Mouse (Mus musculus): ENCODE data around the gene Aanat. TPM values are rescaled to one million over a fixed set of nuclear protein-coding genes. Genes with fewer than 3 reads are reported as not detected.

Aanat gene
- polyA plus RNA-seq, 1 experiment from 2014 or later = 0.15 TPM

- H3K9me3 ChIP-seq (replicated peaks) = no peaks in the 10 kb centered on the region
- H3K27ac ChIP-seq = peak overlapping the region; percentile 93
- H3K27me3 ChIP-seq = no peaks in the 10 kb centered on the region
- H3K36me3 ChIP-seq = no peaks in the 10 kb centered on the region
- peak; percentile 21; the same call in 1 of the 2 replicates for ATAC-seq (ENCODE audit: low FRiP score)
- H3K4me3 ChIP-seq = peak overlapping the region; percentile 96
- peak overlapping the region; percentile 92 for H3K9ac ChIP-seq
- peaks cover 41% of the 10 kb centered on the region for H3K4me1 ChIP-seq
- 22% methylated on average over 10 of the region's 10 CpGs for WGBS
- H3K4me2 ChIP-seq (replicated peaks) = peak overlapping the region; percentile 54
Measured at GRCm38 (mm10) chr11:116580031-116580652, 6.1 kb upstream of the Aanat start.

DNA sequence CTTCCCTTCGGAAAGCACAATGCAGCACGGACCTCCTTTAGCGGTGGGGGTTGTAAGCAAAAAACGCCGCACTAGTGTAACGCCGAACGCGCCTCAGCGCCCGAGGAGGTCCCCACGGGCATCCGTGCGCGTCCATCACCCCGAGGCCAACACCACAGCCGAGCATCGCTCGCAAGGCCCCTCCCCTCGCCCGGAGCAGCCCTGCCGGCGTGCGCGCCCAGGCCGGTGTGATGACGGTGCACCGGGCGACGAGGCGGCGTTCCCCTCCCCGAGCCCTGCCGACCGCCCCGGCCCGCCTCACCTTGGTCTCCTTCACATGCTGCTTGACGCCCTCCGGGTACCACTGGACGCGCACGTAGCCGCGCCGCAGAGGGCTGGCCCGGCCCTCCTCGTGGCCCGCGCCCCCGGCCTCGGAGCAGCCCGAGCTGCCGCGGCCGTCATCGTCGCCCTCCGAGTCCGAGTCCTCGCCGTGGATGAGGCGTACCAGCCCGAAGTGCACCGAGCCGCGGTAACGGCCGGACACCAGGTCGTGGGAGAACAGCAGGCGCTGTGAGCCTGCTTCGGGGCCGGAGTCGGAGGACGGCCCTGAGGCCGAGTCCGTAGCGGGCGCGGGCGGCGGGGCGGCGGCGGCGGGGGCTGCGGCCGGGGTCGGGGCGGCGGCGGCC, 5.4 kb upstream of the Aanat start:
- Histone ChIP-seq H3K4me2 (replicated peaks) (peak overlapping the region; percentile 54), H3K27me3 (no peaks in the 10 kb centered on the region), H3K36me3 (no peaks in the 10 kb centered on the region), H3K4me3 (peak overlapping the region; percentile 96), H3K9me3 (replicated peaks) (no peaks in the 10 kb centered on the region), H3K27ac (peak overlapping the region; percentile 93), H3K4me1 (peaks cover 34% of the 10 kb centered on the region), H3K9ac (peak overlapping the region; percentile 92)
- under 1% methylated on average over 86 of the region's 91 CpGs for WGBS
- peak; percentile 78 for ATAC-seq (ENCODE audit: low FRiP score)

- 2% methylated on average over 41 of the region's 51 CpGs for WGBS
- Histone ChIP-seq H3K4me1 (peaks cover 29% of the 10 kb centered on the region), H3K36me3 (no peaks in the 10 kb centered on the region)
Measured at GRCm38 (mm10) chr11:116581376-116581814, 4.8 kb upstream of the Aanat start, which contains the start of gene Ube2o. Gene Ube2o, minus strand, starts transcription at chr11:116581447.

GRCm38 (mm10) chr11:116585682-116586081, 550 bp upstream of the Aanat start:
- peaks cover 24% of the 10 kb centered on the region for H3K4me1 ChIP-seq
- no peak overlapping the region for H3K4me2 ChIP-seq (replicated peaks)
- no peak overlapping the region for H3K4me3 ChIP-seq
- no peak for ATAC-seq (ENCODE audit: low FRiP score)
- H3K27me3 ChIP-seq = peaks cover 8% of the 10 kb centered on the region; the same call in 1 of the 2 replicates
- no peaks in the 10 kb centered on the region for H3K36me3 ChIP-seq
- no peak overlapping the region for H3K9ac ChIP-seq
- 86% methylated on average over 6 of the region's 6 CpGs for WGBS
- no peak overlapping the region for H3K27ac ChIP-seq
- no peaks in the 10 kb centered on the region for H3K9me3 ChIP-seq (replicated peaks)

More at GRCm38 (mm10) chr11:116581376-116581814, 4.8 kb upstream of the Aanat start, which contains the start of gene Ube2o:
- H3K4me2 ChIP-seq (replicated peaks) = peak within 1 kb of the TSS; percentile 54
- H3K4me3 ChIP-seq = peak within 1 kb of the TSS; percentile 96
- peak; percentile 85 for ATAC-seq (ENCODE audit: low FRiP score)
- H3K27ac ChIP-seq = peak within 1 kb of the TSS; percentile 93
- peak within 1 kb of the TSS; percentile 92 for H3K9ac ChIP-seq
- no peaks in the 10 kb centered on the region for H3K27me3 ChIP-seq
- no peaks in the 10 kb centered on the region for H3K9me3 ChIP-seq (replicated peaks)

- Histone ChIP-seq H3K4me1 (peaks cover 24% of the 10 kb centered on the region), H3K36me3 (no peaks in the 10 kb centered on the region), H3K27ac (no peak overlapping the region), H3K4me3 (no peak overlapping the region), H3K27me3 (peaks cover 8% of the 10 kb centered on the region; the same call in 1 of the 2 replicates), H3K9ac (no peak overlapping the region), H3K9me3 (replicated peaks) (no peaks in the 10 kb centered on the region), H3K4me2 (replicated peaks) (peak overlapping the region; percentile 35)
- WGBS = 23% methylated on average over 23 of the region's 23 CpGs
- 0 out of 2 replicates have a peak, but pooled peaks have one; percentile 27 for ATAC-seq (ENCODE audit: low FRiP score)
Measured at GRCm38 (mm10) chr11:116586801-116587631, 784 bp downstream of the Aanat start.

DNA sequence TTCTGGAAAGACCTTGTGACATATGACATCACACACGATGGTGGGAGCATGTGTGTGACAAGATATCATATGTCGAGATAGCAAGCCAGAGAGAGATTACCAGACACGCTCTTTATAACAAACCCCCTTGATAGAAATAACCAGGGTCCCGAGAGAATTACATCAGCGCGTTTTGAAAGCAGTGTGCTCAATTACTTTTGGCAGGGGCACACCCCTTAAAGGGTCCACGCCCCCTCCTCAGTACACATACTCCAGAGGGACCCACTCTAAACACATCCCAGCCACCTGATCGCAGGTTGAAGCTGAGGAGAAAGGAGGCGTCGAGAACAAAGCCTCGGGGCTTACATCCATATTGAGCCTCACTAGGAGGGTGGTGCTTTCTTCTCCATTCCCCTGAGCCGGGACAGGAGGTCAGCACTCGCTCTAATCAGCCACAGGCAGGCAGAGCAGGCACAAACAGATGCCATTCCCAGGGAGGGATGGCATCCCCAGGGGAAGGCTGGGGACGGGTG, 2.8 kb downstream of the Aanat start:
- Histone ChIP-seq H3K27me3 (peaks cover 8% of the 10 kb centered on the region; the same call in 1 of the 2 replicates), H3K27ac (0 out of 2 replicates have a peak overlapping the region, but pooled peaks have one; percentile 32), H3K36me3 (no peaks in the 10 kb centered on the region), H3K4me1 (peaks cover 34% of the 10 kb centered on the region), H3K4me3 (no peak overlapping the region), H3K9ac (0 out of 2 replicates have a peak overlapping the region, but pooled peaks have one; percentile 15), H3K4me2 (replicated peaks) (peak overlapping the region; percentile 15; the same call in 1 of the 2 replicates), H3K9me3 (replicated peaks) (no peaks in the 10 kb centered on the region)
- ATAC-seq (ENCODE audit: low FRiP score) = peak; percentile 33; the same call in 1 of the 2 replicates
- 28% methylated on average over 14 of the region's 14 CpGs for WGBS

DNA sequence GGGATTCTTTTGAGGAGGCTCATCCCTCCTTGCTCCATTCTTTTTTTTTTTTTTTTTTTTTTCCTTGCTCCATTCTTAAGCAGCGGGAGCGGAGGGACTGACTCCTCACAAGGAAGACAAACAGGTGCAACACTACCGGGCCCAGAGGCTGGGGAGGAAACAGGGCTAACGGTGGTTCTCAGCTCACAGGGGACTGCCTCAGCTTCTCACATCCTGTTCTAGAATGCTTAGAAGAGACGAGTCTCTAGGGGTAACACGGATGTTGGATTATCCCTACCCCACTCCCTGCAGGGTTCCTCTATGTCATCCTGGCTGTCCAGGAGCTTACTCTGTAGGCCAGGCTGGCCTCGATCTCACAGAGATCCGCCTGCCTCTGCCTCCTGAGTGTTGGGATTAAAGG, 3.3 kb downstream of the Aanat start:
- WGBS = 54% methylated on average over 8 of the region's 8 CpGs
- Histone ChIP-seq H3K4me1 (peaks cover 34% of the 10 kb centered on the region), H3K36me3 (no peaks in the 10 kb centered on the region), H3K4me2 (replicated peaks) (no peak overlapping the region), H3K9me3 (replicated peaks) (no peaks in the 10 kb centered on the region), H3K9ac (no peak overlapping the region), H3K4me3 (no peak overlapping the region), H3K27ac (no peak overlapping the region), H3K27me3 (peaks cover 8% of the 10 kb centered on the region; the same call in 1 of the 2 replicates)
- ATAC-seq (ENCODE audit: low FRiP score) = no peak

GRCm38 (mm10) chr11:116591621-116592020, 5.4 kb downstream of the Aanat start:
- H3K27me3 ChIP-seq = peaks cover 8% of the 10 kb centered on the region; the same call in 1 of the 2 replicates
- H3K4me2 ChIP-seq (replicated peaks) = no peak overlapping the region
- no peak for ATAC-seq (ENCODE audit: low FRiP score)
- no peak overlapping the region for H3K4me3 ChIP-seq
- peaks cover 31% of the 10 kb centered on the region for H3K4me1 ChIP-seq
- H3K27ac ChIP-seq = no peak overlapping the region
- H3K36me3 ChIP-seq = no peaks in the 10 kb centered on the region
- no peak overlapping the region for H3K9ac ChIP-seq
- WGBS = 92% methylated on average over 4 of the region's 4 CpGs
- H3K9me3 ChIP-seq (replicated peaks) = no peaks in the 10 kb centered on the region

DNA sequence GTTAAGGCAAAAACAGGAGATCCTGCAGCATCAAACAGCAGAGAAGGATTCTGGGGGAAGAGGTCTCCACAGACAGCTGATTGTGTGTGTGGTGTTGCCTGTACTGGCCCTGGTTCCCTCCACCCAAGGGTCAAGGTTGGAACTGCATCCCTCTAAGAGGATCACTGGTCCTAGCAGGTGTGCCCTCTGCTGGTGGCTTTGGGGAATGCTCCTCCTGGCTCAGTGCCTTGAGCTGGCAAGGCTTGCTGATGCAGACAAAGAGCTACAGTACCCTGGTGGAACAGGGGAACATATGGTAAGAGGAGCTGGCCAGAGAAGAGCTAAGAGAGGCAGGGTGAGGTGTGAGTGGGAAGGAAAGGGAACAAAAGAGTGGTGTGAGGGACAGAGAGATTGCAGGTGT, 6.2 kb downstream of the Aanat start:
- H3K4me1 ChIP-seq = peaks cover 23% of the 10 kb centered on the region
- peak overlapping the region; percentile 68 for H3K27ac ChIP-seq
- H3K9ac ChIP-seq = peak overlapping the region; percentile 35; the same call in 1 of the 2 replicates
- H3K9me3 ChIP-seq (replicated peaks) = no peaks in the 10 kb centered on the region
- no peak overlapping the region for H3K4me2 ChIP-seq (replicated peaks)
- H3K36me3 ChIP-seq = no peaks in the 10 kb centered on the region
- ATAC-seq (ENCODE audit: low FRiP score) = peak; percentile 72
- H3K4me3 ChIP-seq = no peak overlapping the region
- H3K27me3 ChIP-seq = peaks cover 1% of the 10 kb centered on the region; the same call in 1 of the 2 replicates

DNA sequence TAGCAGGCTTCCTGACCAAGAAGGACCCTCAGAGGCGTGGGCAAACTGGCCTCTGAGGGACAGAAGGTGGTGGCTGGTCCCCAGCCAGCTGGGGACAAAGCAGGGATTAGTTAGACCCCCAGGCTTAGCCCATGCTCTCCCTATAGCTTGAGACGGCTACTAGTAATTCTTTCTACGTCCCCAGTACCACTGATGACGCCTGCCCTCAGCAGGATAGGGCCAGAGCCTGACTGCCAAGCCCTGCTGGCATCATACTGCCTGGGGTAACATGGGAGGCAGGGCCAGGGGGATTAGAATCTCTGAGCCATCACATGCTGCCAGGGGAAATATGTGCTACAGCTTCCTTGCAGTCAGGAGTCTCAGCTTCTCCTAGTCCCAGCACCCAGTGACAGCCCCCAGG, 7.1 kb downstream of the Aanat start:
- Histone ChIP-seq H3K4me1 (peaks cover 22% of the 10 kb centered on the region), H3K9ac (no peak overlapping the region), H3K9me3 (replicated peaks) (no peaks in the 10 kb centered on the region), H3K4me3 (no peak overlapping the region), H3K27ac (peak overlapping the region; percentile 68; the same call in 1 of the 2 replicates), H3K27me3 (no peaks in the 10 kb centered on the region; the same call in 1 of the 2 replicates), H3K4me2 (replicated peaks) (no peak overlapping the region), H3K36me3 (no peaks in the 10 kb centered on the region)
- no peak for ATAC-seq (ENCODE audit: low FRiP score)
- WGBS = 64% methylated on average over 4 of the region's 4 CpGs

DNA sequence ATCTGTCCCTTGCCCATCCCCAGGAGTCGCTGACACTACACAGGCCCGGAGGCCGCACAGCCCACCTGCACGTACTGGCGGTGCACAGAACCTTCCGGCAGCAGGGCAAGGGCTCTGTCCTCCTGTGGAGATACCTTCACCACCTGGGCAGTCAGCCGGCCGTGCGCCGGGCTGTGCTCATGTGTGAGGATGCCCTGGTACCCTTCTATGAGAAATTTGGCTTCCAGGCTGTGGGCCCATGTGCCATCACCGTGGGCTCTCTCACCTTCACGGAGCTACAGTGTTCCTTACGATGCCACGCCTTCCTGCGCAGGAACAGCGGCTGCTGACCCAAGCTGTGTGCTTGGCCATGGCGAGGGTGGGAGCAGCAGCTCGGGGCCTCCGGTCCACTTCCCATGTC, 10.5 kb downstream of the Aanat start:
- no peaks in the 10 kb centered on the region for H3K27me3 ChIP-seq
- H3K9ac ChIP-seq = no peak overlapping the region; the same call in 1 of the 2 replicates
- no peaks in the 10 kb centered on the region for H3K36me3 ChIP-seq
- 88% methylated on average over 19 of the region's 19 CpGs for WGBS
- no peak for ATAC-seq (ENCODE audit: low FRiP score)
- no peak overlapping the region for H3K4me3 ChIP-seq
- peaks cover 10% of the 10 kb centered on the region for H3K4me1 ChIP-seq
- H3K4me2 ChIP-seq (replicated peaks) = no peak overlapping the region
- H3K9me3 ChIP-seq (replicated peaks) = no peaks in the 10 kb centered on the region
- H3K27ac ChIP-seq = no peak overlapping the region
